Mouse (Mus musculus) lung, postnatal 4 days (tissue): ENCODE data around the gene A730071L15Rik.

Experiments
- DNase-seq, 2 experiments: peaks; one replicate each; pipeline ENCODE4 v3.0.0; 2021

A730071L15Rik gene

GRCm38 (mm10) chr11:6184202-6184935 is 15.5 kb upstream of the A730071L15Rik start:
- DNase-seq: no peak

GRCm38 (mm10) chr11:6187399-6187798 is 12.4 kb upstream of the A730071L15Rik start:
- DNase-seq: no peak

DNA sequence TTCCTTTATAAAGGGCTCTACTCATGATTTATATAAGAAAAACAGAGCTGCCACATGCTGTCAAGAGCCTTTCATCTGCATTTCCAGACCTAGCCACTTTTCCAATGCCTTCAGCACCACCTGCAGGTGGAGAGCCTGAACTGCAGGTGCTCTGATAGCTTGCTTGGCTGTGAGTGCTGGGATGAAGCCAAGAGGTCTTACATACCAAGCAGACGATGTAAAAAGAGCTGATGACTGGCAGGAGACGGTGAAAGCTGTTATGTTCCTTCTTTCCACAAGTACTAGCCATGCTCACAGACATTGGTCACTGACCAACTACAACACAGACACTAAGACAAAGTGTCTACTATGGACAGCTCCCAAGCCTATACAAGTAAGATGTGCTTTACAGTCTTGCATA is 12.0 kb upstream of the A730071L15Rik start:
- peak; percentile 91 to 92 for DNase-seq

DNA sequence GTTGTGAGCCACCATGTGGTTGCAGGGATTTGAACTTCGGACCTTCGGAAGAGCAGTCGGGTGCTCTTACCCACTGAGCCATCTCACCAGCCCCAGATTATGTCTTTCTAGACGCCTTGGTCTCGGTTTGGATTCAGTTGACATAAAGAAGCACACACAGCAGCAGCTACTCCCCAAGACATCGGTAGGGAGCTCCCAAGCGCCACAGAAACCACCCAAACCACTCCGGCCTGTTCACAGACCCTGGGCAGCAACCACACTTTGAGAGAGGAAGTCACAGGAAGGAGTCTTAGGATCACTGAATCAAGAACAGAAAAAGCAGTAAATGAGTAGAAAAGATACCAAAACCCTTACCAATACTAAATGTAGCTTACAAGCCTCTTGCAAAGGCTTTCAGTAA is 3.0 kb upstream of the A730071L15Rik start:
- no peak for DNase-seq

DNA sequence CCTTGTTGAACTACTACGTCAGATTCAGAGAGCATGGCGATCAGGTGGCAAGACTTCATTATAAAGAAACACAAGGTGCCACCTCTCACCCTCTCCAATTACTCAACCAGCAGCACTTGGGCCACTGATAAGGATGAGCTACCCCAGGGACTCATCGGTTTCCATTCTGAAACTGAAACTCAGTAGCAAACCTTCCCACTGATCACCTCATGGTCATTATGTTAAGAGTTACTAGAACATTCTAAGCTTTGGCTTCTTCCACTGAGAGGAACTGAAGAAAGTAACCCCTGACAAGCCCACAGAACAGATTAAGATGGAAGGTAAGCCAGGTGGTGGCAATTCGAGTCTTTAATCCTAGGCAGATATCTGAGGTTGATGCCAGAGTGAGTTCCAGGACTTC is 1.4 kb upstream of the A730071L15Rik start:
- no peak for DNase-seq

DNA sequence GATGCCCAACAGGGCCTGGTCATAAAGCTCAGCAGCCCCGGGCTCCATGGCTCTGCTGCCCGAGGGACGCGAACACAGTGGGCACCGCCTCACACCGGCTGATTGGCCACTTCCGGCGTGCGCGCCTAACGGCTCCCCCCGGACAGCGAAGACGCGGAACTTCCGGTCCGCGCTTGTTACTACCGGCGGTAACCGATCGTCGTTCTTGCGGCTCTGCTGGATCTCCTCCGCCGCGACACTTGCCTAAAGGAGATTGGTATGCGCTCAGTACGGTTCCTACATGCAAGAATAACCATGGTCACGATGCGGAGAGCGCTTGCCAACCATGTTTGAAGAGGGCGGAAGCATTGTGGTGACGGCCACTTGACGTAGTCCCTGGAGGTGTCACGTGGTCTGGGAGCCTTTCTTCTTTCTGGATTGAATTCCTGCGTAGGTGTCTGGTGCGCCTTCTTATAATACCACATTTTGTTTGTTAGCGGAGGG is 299 bp downstream of the A730071L15Rik start, which contains the start of gene Nudcd3:
Gene Nudcd3, minus strand, starts transcription at position 329 of the 483 bp plus-strand sequence.
- DNase-seq: peak; percentile 92 to 93

DNA sequence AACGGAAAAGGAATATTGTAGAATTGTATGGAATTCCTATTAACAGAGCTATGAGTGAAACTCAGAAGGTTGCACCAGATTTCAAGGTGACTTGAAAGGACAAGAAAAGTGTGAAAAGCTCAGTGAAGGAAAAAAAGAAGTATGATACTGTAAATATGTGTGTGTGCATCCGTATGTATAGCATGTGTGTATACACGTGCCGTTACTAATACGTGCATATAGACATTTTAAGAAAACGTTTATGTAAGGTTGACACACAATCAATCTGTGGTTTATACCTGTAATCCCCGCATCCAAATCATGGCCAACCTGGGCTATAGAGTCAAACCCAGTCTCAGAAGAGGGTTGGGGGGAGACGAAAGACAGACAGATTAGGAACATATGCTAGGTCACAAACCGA is 741 bp downstream of the A730071L15Rik start:
- no peak for DNase-seq

GRCm38 (mm10) chr11:6207090-6207489 is 7.3 kb downstream of the A730071L15Rik start:
- no peak for DNase-seq

DNA sequence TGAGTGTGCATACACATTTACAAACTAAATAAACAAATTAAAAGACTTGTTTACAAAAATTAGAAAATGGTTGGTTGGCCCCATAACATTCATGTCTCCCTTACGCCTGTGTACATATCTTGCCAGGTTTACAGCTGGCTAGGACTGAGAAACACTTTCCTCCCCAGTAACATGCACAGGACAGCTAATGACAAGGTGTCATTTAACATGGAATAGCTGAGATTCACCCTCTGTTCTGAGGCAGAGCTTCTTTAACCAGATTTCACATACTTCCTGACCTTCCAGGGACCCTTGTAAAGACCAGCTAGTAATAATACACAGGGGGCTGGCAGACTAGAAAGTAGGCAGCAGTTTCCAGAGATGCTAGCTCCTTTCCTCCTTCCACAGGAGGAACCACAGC is 8.3 kb downstream of the A730071L15Rik start:
- DNase-seq: no peak

GRCm38 (mm10) chr11:6216834-6217233 is 17.0 kb downstream of the A730071L15Rik start:
- DNase-seq: no peak

- DNase-seq: no peak
These were observed 18.5 kb downstream of the A730071L15Rik start for GRCm38 (mm10) chr11:6218189-6218896.

DNA sequence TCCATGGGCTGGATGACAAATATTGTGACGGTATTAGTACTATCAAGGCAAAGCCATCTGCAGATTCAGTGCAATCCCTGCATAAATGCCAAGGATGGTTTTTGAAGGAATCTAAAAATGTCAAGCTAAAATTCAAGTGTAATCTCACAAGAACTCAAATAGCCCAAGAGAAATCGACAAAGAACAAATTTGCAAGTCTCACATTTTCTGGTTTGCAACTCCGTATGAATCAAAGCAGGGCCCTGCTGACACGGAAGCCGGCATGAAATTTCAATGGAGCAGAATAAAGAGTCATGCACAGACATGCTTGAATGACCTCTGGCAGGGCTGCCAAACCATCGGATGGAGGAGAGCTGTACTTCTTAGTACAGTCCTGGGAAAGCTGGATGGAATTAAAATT is 20.1 kb downstream of the A730071L15Rik start:
- DNase-seq: no peak

DNA sequence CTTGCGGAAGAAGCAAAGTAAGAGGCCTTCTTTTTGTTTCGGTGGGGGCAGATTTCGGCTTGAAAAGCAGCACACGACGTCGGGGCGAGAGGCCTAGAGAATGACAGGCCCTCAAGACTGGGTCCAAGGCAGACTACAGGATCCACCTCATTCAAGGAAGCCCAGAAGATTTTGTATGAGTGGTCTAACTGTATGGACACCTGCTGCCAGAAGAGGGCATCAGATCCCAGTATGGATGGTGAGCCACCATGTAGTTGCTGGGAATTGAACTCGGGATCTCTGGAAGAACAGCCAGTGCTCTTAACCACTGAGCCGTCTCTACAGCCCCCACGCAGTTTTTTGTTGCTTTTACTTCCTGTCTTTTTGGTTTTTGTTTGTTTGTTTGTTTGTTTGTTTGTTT is 22.4 kb downstream of the A730071L15Rik start:
- DNase-seq: no peak

- no peak for DNase-seq
These were observed 24.9 kb downstream of the A730071L15Rik start for GRCm38 (mm10) chr11:6224541-6225229.

GRCm38 (mm10) chr11:6230012-6230411 is 30.2 kb downstream of the A730071L15Rik start, which contains the start of gene Npc1l1:
TSS of gene Npc1l1 (minus strand) at chr11:6230143.
- DNase-seq: no peak

DNA sequence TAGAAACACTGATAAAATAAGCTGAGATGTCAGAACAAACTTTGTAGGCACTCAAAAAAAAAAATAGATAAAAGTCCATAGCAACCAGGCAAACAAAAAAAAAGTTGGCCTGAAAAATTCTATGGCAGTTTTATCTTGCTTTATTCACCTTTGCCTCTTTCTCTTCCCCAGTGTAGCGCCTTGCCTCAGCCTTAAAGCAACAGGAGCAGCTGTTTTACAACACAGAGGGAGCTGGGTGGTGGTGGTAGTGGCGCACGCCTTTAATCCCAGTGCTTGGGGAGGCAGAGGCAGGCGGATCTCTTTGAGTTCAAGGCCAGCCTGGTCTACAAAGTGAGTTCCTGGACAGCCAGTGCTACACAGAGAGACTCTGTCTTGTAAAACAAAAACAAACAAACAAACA is 33.2 kb downstream of the A730071L15Rik start:
- no peak for DNase-seq

GRCm38 (mm10) chr11:6244707-6245106 is 44.9 kb downstream of the A730071L15Rik start:
- no peak for DNase-seq
